Mouse (Mus musculus) liver, embryonic 11.5 days (tissue): ENCODE measurements around the gene Akt1s1. TPM values are rescaled to one million over a fixed set of nuclear protein-coding genes. Genes with fewer than 3 reads are reported as not detected.

Experiments
- ATAC-seq: fragments of 200-750 bp; cut with Nextera tagmentation; replicated peaks from 2 replicates; pipeline ENCODE4 v1.8.0; 2017; ENCODE audit warnings: moderate number of reproducible peaks, mild to moderate bottlenecking, moderate TSS enrichment, moderate library complexity; ENCODE audit not compliant: low FRiP score
- DNase-seq: peaks from one replicate; pipeline ENCODE4 v3.0.0-alpha.2; 2017; ENCODE audit warnings: low spot score
- H3K27ac ChIP-seq: fragments of 300-500 bp; sonication (generic); 2 replicates; pipeline ENCODE4 v1.5.1; 2014; ENCODE audit warnings: mild to moderate bottlenecking, low read depth, low read length, control low read depth
- H3K27me3 ChIP-seq: fragments of 300-500 bp; sonication (generic); replicated peaks from 2 replicates; pipeline ENCODE4 v1.6.1; 2014; ENCODE audit warnings: low read length, mixed read lengths; ENCODE audit not compliant: control insufficient read depth, insufficient read depth
- H3K36me3 ChIP-seq: fragments of 300-500 bp; sonication (generic); 2 replicates; pipeline ENCODE4 v1.6.1; 2014; ENCODE audit warnings: mild to moderate bottlenecking, low read length, moderate library complexity, mixed read lengths; ENCODE audit not compliant: control insufficient read depth, insufficient read depth
- H3K4me1 ChIP-seq: fragments of 300-500 bp; sonication (generic); replicated peaks from 2 replicates; pipeline ENCODE4 v1.6.1; 2014; ENCODE audit warnings: low read length, mixed read lengths; ENCODE audit not compliant: control insufficient read depth, insufficient read depth
- H3K4me2 ChIP-seq: fragments of 300-500 bp; sonication (generic); 2 replicates; pipeline ENCODE4 v1.6.1; 2014; ENCODE audit warnings: mild to moderate bottlenecking, control low read depth, moderate library complexity
- H3K4me3 ChIP-seq: fragments of 300-500 bp; sonication (generic); 2 replicates; pipeline ENCODE4 v1.5.1; 2014; ENCODE audit warnings: low read depth, low read length, control low read depth
- H3K9ac ChIP-seq: fragments of 300-500 bp; sonication (generic); 2 replicates; pipeline ENCODE4 v1.6.1; 2014; ENCODE audit warnings: low read depth, low read length, control low read depth
- H3K9me3 ChIP-seq: fragments of 300-500 bp; sonication (generic); 2 replicates; pipeline ENCODE4 v1.6.1; 2016; ENCODE audit warnings: low read length, inconsistent platforms, mixed read lengths; ENCODE audit not compliant: control insufficient read depth
- WGBS: fragments of 180-500 bp; shearing (Covaris S2); extraction: QIAGEN DNeasy Blood & Tissue Kit; methylation state at CpG from one replicate; pipeline ENCODE4 v1.1.7; 2014; 5-methylcytosine and 5-hydroxymethylcytosine counted together
- polyA plus RNA-seq: library from polyadenylated mRNA; unstranded; fragments of >200 nt; fragmentation: Nextera tagmentation; extraction: Ambion mirVana; gene quantifications from 2 replicates; pipeline ENCODE4 v1.2.1, GENCODE M21; 2014

Gene Akt1s1
- polyA plus RNA-seq, 1 experiment from 2014 or later: 53.9 TPM

GRCm38 (mm10) chr7:44860576-44861428 is 12.0 kb downstream of the Akt1s1 start:
- Histone ChIP-seq H3K4me3 (no peak overlapping the region), H3K36me3 (peaks cover 43% of the 10 kb centered on the region), H3K27ac (no peak overlapping the region; the same call in 1 of the 2 replicates), H3K4me2 (no peak overlapping the region), H3K4me1 (peaks cover 30% of the 10 kb centered on the region), H3K27me3 (no peaks in the 10 kb centered on the region), H3K9ac (no peak overlapping the region), H3K9me3 (no peaks in the 10 kb centered on the region)
- 64% methylated on average over 22 of the region's 22 CpGs for WGBS
- peak; percentile 72 for DNase-seq
- ATAC-seq: no peak

GRCm38 (mm10) chr7:44861429-44861816 is 12.6 kb downstream of the Akt1s1 start:
- Histone ChIP-seq H3K27me3 (no peaks in the 10 kb centered on the region), H3K4me3 (no peak overlapping the region), H3K9ac (no peak overlapping the region), H3K4me1 (peaks cover 30% of the 10 kb centered on the region), H3K9me3 (no peaks in the 10 kb centered on the region), H3K36me3 (peaks cover 44% of the 10 kb centered on the region), H3K4me2 (no peak overlapping the region), H3K27ac (no peak overlapping the region)
- DNase-seq (no peak), ATAC-seq (no peak)
- 85% methylated on average over 14 of the region's 14 CpGs for WGBS

- H3K4me3 ChIP-seq: no peak overlapping the region
- H3K9me3 ChIP-seq: no peaks in the 10 kb centered on the region
- DNase-seq (no peak), ATAC-seq (no peak)
- no peak overlapping the region for H3K9ac ChIP-seq
- no peaks in the 10 kb centered on the region for H3K27me3 ChIP-seq
- no peak overlapping the region for H3K4me2 ChIP-seq
- peaks cover 38% of the 10 kb centered on the region for H3K4me1 ChIP-seq
- peaks cover 44% of the 10 kb centered on the region for H3K36me3 ChIP-seq
- 85% methylated on average over 8 of the region's 8 CpGs for WGBS
- no peak overlapping the region for H3K27ac ChIP-seq
These were observed 13.6 kb downstream of the Akt1s1 start for GRCm38 (mm10) chr7:44862434-44862833.

- Histone ChIP-seq H3K4me1 (peaks cover 39% of the 10 kb centered on the region), H3K36me3 (peaks cover 44% of the 10 kb centered on the region)
These were observed 14.4 kb downstream of the Akt1s1 start for GRCm38 (mm10) chr7:44863210-44863609.

GRCm38 (mm10) chr7:44863982-44864494 is 15.2 kb downstream of the Akt1s1 start:
- Histone ChIP-seq H3K4me2 (no peak overlapping the region), H3K27me3 (no peaks in the 10 kb centered on the region), H3K9me3 (no peaks in the 10 kb centered on the region), H3K4me3 (no peak overlapping the region), H3K27ac (no peak overlapping the region; the same call in 1 of the 2 replicates), H3K9ac (no peak overlapping the region), H3K36me3 (peaks cover 44% of the 10 kb centered on the region), H3K4me1 (peaks cover 39% of the 10 kb centered on the region)
- DNase-seq: no peak
- 89% methylated on average over 11 of the region's 11 CpGs for WGBS
- no peak for ATAC-seq

More at GRCm38 (mm10) chr7:44863210-44863609, 14.4 kb downstream of the Akt1s1 start:
- Histone ChIP-seq H3K9me3 (no peaks in the 10 kb centered on the region), H3K9ac (no peak overlapping the region), H3K4me3 (0 out of 2 replicates have a peak overlapping the region, but pooled peaks have one; percentile 4), H3K27ac (no peak overlapping the region), H3K27me3 (no peaks in the 10 kb centered on the region), H3K4me2 (no peak overlapping the region)
- DNase-seq: no peak
- 90% methylated on average over 14 of the region's 14 CpGs for WGBS
- no peak for ATAC-seq

- no peaks in the 10 kb centered on the region for H3K9me3 ChIP-seq
- H3K4me1 ChIP-seq: peaks cover 39% of the 10 kb centered on the region
- H3K4me3 ChIP-seq: no peak overlapping the region
- no peak overlapping the region for H3K4me2 ChIP-seq
- H3K27ac ChIP-seq: no peak overlapping the region
- ATAC-seq: no peak
- H3K27me3 ChIP-seq: no peaks in the 10 kb centered on the region
- peaks cover 44% of the 10 kb centered on the region for H3K36me3 ChIP-seq
- no peak for DNase-seq
- no peak overlapping the region for H3K9ac ChIP-seq
- WGBS: 86% methylated on average over 24 of the region's 24 CpGs
These were observed 16.1 kb downstream of the Akt1s1 start for GRCm38 (mm10) chr7:44864595-44865542.

GRCm38 (mm10) chr7:44866276-44867009 is 17.7 kb downstream of the Akt1s1 start:
- peak overlapping the region; percentile 94; the same call in 1 of the 2 replicates for H3K4me3 ChIP-seq
- 62% methylated on average over 15 of the region's 15 CpGs for WGBS

More at GRCm38 (mm10) chr7:44866276-44867009, 17.7 kb downstream of the Akt1s1 start:
- H3K36me3 ChIP-seq: peaks cover 42% of the 10 kb centered on the region
- H3K9me3 ChIP-seq: no peaks in the 10 kb centered on the region
- H3K27ac ChIP-seq: 0 out of 2 replicates have a peak overlapping the region, but pooled peaks have one; percentile 13
- H3K4me2 ChIP-seq: peak overlapping the region; percentile 91
- no peaks in the 10 kb centered on the region for H3K27me3 ChIP-seq
- DNase-seq: no peak
- no peak overlapping the region for H3K9ac ChIP-seq
- H3K4me1 ChIP-seq: peaks cover 36% of the 10 kb centered on the region
- no peak for ATAC-seq
